Mouse (Mus musculus) spleen, adult 12 weeks (tissue): ENCODE measurements around the gene Olfr697.
"Not testable (repeated sequence)": the region's sequence is repeated elsewhere in the genome, so short reads cannot be mapped to it uniquely, and the experiment has no call there.

Source experiments
- DNase-seq: peaks from one replicate; pipeline ENCODE4 v3.0.0; 2022; ENCODE audit warnings: low spot score

Gene Olfr697

GRCm38 (mm10) chr7:106742343-106742742 lies at the start of gene Olfr697:
Olfr697 (minus strand) TSS chr7:106742443.
- DNase-seq = no peak

- no peak for DNase-seq
Measured at GRCm38 (mm10) chr7:106788330-106788729, 46.1 kb upstream of the Olfr697 start.

- not testable (repeated sequence) for DNase-seq
Measured at GRCm38 (mm10) chr7:106761008-106761407, 18.8 kb upstream of the Olfr697 start.

GRCm38 (mm10) chr7:106758800-106759199 lies 16.6 kb upstream of the Olfr697 start:
- no peak for DNase-seq

GRCm38 (mm10) chr7:106755297-106755696 lies 13.1 kb upstream of the Olfr697 start, which contains the start of gene Olfr698:
Olfr698 (minus strand) TSS chr7:106755397.
- DNase-seq = no peak

- DNase-seq = no peak
Measured at GRCm38 (mm10) chr7:106745811-106746210, 3.6 kb upstream of the Olfr697 start.

GRCm38 (mm10) chr7:106737028-106737427 lies 5.2 kb downstream of the Olfr697 start:
- no peak for DNase-seq

GRCm38 (mm10) chr7:106733717-106734116 lies 8.5 kb downstream of the Olfr697 start:
- DNase-seq = no peak

- DNase-seq = not testable (repeated sequence)
Measured at GRCm38 (mm10) chr7:106725654-106726053, 16.6 kb downstream of the Olfr697 start.

GRCm38 (mm10) chr7:106716296-106716695 lies 25.9 kb downstream of the Olfr697 start, which contains the start of gene Olfr695:
Olfr695 (minus strand) TSS chr7:106716396.
- DNase-seq = no peak

GRCm38 (mm10) chr7:106711463-106711862 lies 30.8 kb downstream of the Olfr697 start:
- DNase-seq = no peak

- not testable (repeated sequence) for DNase-seq
Measured at GRCm38 (mm10) chr7:106707705-106708104, 34.5 kb downstream of the Olfr697 start.

- no peak for DNase-seq
Measured at GRCm38 (mm10) chr7:106696891-106697290, 45.4 kb downstream of the Olfr697 start.

- no peak for DNase-seq
Measured at GRCm38 (mm10) chr7:106692976-106693375, 49.3 kb downstream of the Olfr697 start.

- no peak for DNase-seq
Measured at GRCm38 (mm10) chr7:106691714-106692113, 50.5 kb downstream of the Olfr697 start, which contains the start of gene Olfr694. Olfr694 (minus strand) TSS chr7:106691814.
